In genomic region chr19:11810856-11811255, GRCm38 (mm10) we compare ENCODE assay signal across 15 mouse cellular contexts. TPM values are rescaled to one million over a fixed set of nuclear protein-coding genes. Genes with fewer than 3 reads are reported as not detected.
DNase-seq lines count a peak whose midpoint lies in the region; ATAC-seq and TF ChIP-seq lines count a peak whose summit lies in the region.
"Had no signal": no experiment of that assay in that cellular context is flagged by ENCODE, and none has a peak within 500 bp of the region (broad histone marks: within the 10 kb centered on the region; RNA-seq: fewer than 3 reads in every experiment).

No protein-coding gene starts in this region.

- no peaks in the 10 kb centered on the region for H3K9me3 ChIP-seq in hindbrain, postnatal 0 days (ENCODE audit: low read length)
- H3K9me3 ChIP-seq in hindbrain, embryonic 14.5 days (ENCODE audit: control insufficient read depth, low read length) = no peaks in the 10 kb centered on the region
- no peaks in the 10 kb centered on the region for H3K9me3 ChIP-seq in kidney, embryonic 16.5 days (ENCODE audit: low read length)
- H3K9me3 ChIP-seq in midbrain, embryonic 14.5 days (ENCODE audit: control insufficient read depth, low read length) = no peaks in the 10 kb centered on the region
- no peaks in the 10 kb centered on the region for H3K9me3 ChIP-seq in hindbrain, embryonic 11.5 days (ENCODE audit: control insufficient read depth, low read length)
- H3K9me3 ChIP-seq: embryonic facial prominence, embryonic 15.5 days; megakaryocyte, embryonic 14.5 days had no signal

- no peak overlapping the region for H3K4me3 ChIP-seq in hindbrain, postnatal 0 days (ENCODE audit: low read length)
- H3K4me3 ChIP-seq in hindbrain, embryonic 14.5 days (replicated peaks; ENCODE audit: low read length) = no peak overlapping the region
- no peak overlapping the region for H3K4me3 ChIP-seq in cortical plate, adult 2 months (ENCODE audit: insufficient read depth, low read length)
- no peak overlapping the region for H3K4me3 ChIP-seq in kidney, embryonic 16.5 days (ENCODE audit: low read length)
- H3K4me3 ChIP-seq in midbrain, embryonic 14.5 days (replicated peaks; ENCODE audit: low read depth, low read length) = no peak overlapping the region
- no peak overlapping the region for H3K4me3 ChIP-seq in hindbrain, embryonic 11.5 days (ENCODE audit: low read depth, low read length)
- H3K4me3 ChIP-seq: embryonic facial prominence, embryonic 15.5 days; megakaryocyte, embryonic 14.5 days had no signal

- DNase-seq in hindbrain, postnatal 0 days (ENCODE audit: low spot score) = peak; percentile 7
- no peak for DNase-seq in hindbrain, embryonic 14.5 days (ENCODE audit: low spot score)
- no peak for DNase-seq in midbrain, embryonic 14.5 days
- DNase-seq in T-cell, adult 2 months (ENCODE audit: low spot score) = no peak
- DNase-seq in hindbrain, embryonic 11.5 days (ENCODE audit: low spot score) = no peak
- no peak for DNase-seq in spleen, postnatal 36 days (ENCODE audit: low spot score in 2 of 2)

- no peaks in the 10 kb centered on the region for H3K27me3 ChIP-seq in hindbrain, postnatal 0 days (ENCODE audit: insufficient read depth, low read length)
- no peaks in the 10 kb centered on the region for H3K27me3 ChIP-seq in hindbrain, embryonic 14.5 days (ENCODE audit: control insufficient read depth, insufficient read depth, low read length)
- H3K27me3 ChIP-seq in kidney, embryonic 16.5 days (ENCODE audit: insufficient read depth, low read length) = no peaks in the 10 kb centered on the region
- H3K27me3 ChIP-seq in midbrain, embryonic 14.5 days (ENCODE audit: control insufficient read depth, insufficient read depth, low read length) = no peaks in the 10 kb centered on the region
- H3K27me3 ChIP-seq in hindbrain, embryonic 11.5 days (ENCODE audit: control insufficient read depth, insufficient read depth, low read length) = peaks cover under 1% of the 10 kb centered on the region; the same call in 1 of the 2 replicates
- H3K27me3 ChIP-seq: embryonic facial prominence, embryonic 15.5 days had no signal

- no peak overlapping the region for H3K9ac ChIP-seq in hindbrain, postnatal 0 days (replicated peaks; ENCODE audit: low read length)
- H3K9ac ChIP-seq in hindbrain, embryonic 14.5 days = no peak overlapping the region
- H3K9ac ChIP-seq in kidney, embryonic 16.5 days (replicated peaks; ENCODE audit: low read length) = no peak overlapping the region
- no peak overlapping the region for H3K9ac ChIP-seq in midbrain, embryonic 14.5 days (replicated peaks; ENCODE audit: low read length)
- H3K9ac ChIP-seq in hindbrain, embryonic 11.5 days (ENCODE audit: low read depth, low read length) = no peak overlapping the region
- H3K9ac ChIP-seq: embryonic facial prominence, embryonic 15.5 days had no signal

- peaks cover 5% of the 10 kb centered on the region; the same call in 1 of the 2 replicates for H3K4me1 ChIP-seq in hindbrain, postnatal 0 days (ENCODE audit: insufficient read depth, low read length)
- peaks cover 7% of the 10 kb centered on the region for H3K4me1 ChIP-seq in hindbrain, embryonic 14.5 days (replicated peaks; ENCODE audit: control insufficient read depth, insufficient read depth, low read length)
- H3K4me1 ChIP-seq in cortical plate, adult 2 months (ENCODE audit: control insufficient read depth, insufficient read depth, low read length) = no peaks in the 10 kb centered on the region; the same call in 1 of the 2 replicates
- H3K4me1 ChIP-seq in kidney, embryonic 16.5 days (ENCODE audit: insufficient read depth, low read length) = peaks cover 47% of the 10 kb centered on the region
- H3K4me1 ChIP-seq in midbrain, embryonic 14.5 days (ENCODE audit: control insufficient read depth, insufficient read depth, low read length) = peaks cover 25% of the 10 kb centered on the region
- no peaks in the 10 kb centered on the region for H3K4me1 ChIP-seq in hindbrain, embryonic 11.5 days (replicated peaks; ENCODE audit: control insufficient read depth, insufficient read depth, low read length)
- H3K4me1 ChIP-seq: embryonic facial prominence, embryonic 15.5 days had no signal

- H3K4me2 ChIP-seq in hindbrain, postnatal 0 days (ENCODE audit: low read depth, low read length) = no peak overlapping the region
- H3K4me2 ChIP-seq in hindbrain, embryonic 14.5 days (replicated peaks) = no peak overlapping the region
- no peak overlapping the region for H3K4me2 ChIP-seq in kidney, embryonic 16.5 days (replicated peaks; ENCODE audit: low read depth, low read length)
- no peak overlapping the region for H3K4me2 ChIP-seq in midbrain, embryonic 14.5 days (ENCODE audit: low read length)
- H3K4me2 ChIP-seq in hindbrain, embryonic 11.5 days (replicated peaks; ENCODE audit: low read depth, low read length) = no peak overlapping the region
- H3K4me2 ChIP-seq: embryonic facial prominence, embryonic 15.5 days had no signal

- no peak for TF ChIP-seq POLR2A in cortical plate, adult 2 months (IDR thresholded peaks at IDR 0.05; ENCODE audit: extremely low read depth, insufficient read depth, low read length)

- no peak overlapping the region for H3K27ac ChIP-seq in hindbrain, postnatal 0 days
- no peak overlapping the region for H3K27ac ChIP-seq in hindbrain, embryonic 14.5 days
- peak overlapping the region; percentile 29; the same call in 1 of the 2 replicates for H3K27ac ChIP-seq in cortical plate, adult 2 months (ENCODE audit: insufficient read depth, low read length)
- H3K27ac ChIP-seq in kidney, embryonic 16.5 days (ENCODE audit: low read length) = peak overlapping the region; percentile 50; the same call in 1 of the 2 replicates
- H3K27ac ChIP-seq in midbrain, embryonic 14.5 days (replicated peaks; ENCODE audit: low read depth, low read length) = peak overlapping the region; percentile 28; the same call in 1 of the 2 replicates
- H3K27ac ChIP-seq in hindbrain, embryonic 11.5 days (ENCODE audit: low read depth, low read length) = no peak overlapping the region
- H3K27ac ChIP-seq: embryonic facial prominence, embryonic 15.5 days had no signal

- 50% methylated on average over 1 of the region's 1 CpGs for WGBS in hindbrain, postnatal 0 days
- 78% methylated on average over 1 of the region's 1 CpGs for WGBS in hindbrain, embryonic 14.5 days
- WGBS in kidney, embryonic 16.5 days = 85% methylated on average over 1 of the region's 1 CpGs
- 47% methylated on average over 1 of the region's 1 CpGs for WGBS in midbrain, embryonic 14.5 days
- 81% methylated on average over 1 of the region's 1 CpGs for WGBS in hindbrain, embryonic 11.5 days

- no peaks in the 10 kb centered on the region for H3K36me3 ChIP-seq in hindbrain, postnatal 0 days (ENCODE audit: insufficient read depth, low read length)
- no peaks in the 10 kb centered on the region for H3K36me3 ChIP-seq in hindbrain, embryonic 14.5 days (replicated peaks; ENCODE audit: control insufficient read depth, insufficient read depth)
- no peaks in the 10 kb centered on the region for H3K36me3 ChIP-seq in kidney, embryonic 16.5 days (ENCODE audit: insufficient read depth, low read length)
- H3K36me3 ChIP-seq in midbrain, embryonic 14.5 days (ENCODE audit: control insufficient read depth, insufficient read depth, low read length) = no peaks in the 10 kb centered on the region
- H3K36me3 ChIP-seq in hindbrain, embryonic 11.5 days (ENCODE audit: control insufficient read depth, insufficient read depth, low read length) = no peaks in the 10 kb centered on the region
- H3K36me3 ChIP-seq: embryonic facial prominence, embryonic 15.5 days had no signal

- no peak for ATAC-seq in hindbrain, postnatal 0 days
- no peak for ATAC-seq in hindbrain, embryonic 14.5 days (ENCODE audit: low FRiP score)
- ATAC-seq in kidney, embryonic 16.5 days (ENCODE audit: low FRiP score, low TSS enrichment) = no peak
- no peak for ATAC-seq in midbrain, embryonic 14.5 days (ENCODE audit: low FRiP score, low TSS enrichment)
- ATAC-seq in hindbrain, embryonic 11.5 days (ENCODE audit: low FRiP score) = no peak

- no peak for TF ChIP-seq CTCF in hindbrain, postnatal 0 days (IDR thresholded peaks at IDR 0.05; ENCODE audit: low read depth)
- no peak for TF ChIP-seq CTCF in cortical plate, adult 2 months (IDR thresholded peaks at IDR 0.05; ENCODE audit: extremely low read depth, insufficient read depth, low read length)

RNA-seq across cellular contexts. Expression of gene Stx3, which starts 8.3 kb away (rescaled TPM):
- total RNA-seq in hindbrain, postnatal 0 days (2014; rRNA removed) = 9.2 and 16.0 TPM in 2 replicates
- polyA plus RNA-seq in hindbrain, postnatal 0 days (2015; fragmentation: Nextera tagmentation; extraction: Ambion mirVana) = 24.3 and 25.5 TPM in 2 replicates
- polyA plus RNA-seq in hindbrain, embryonic 14.5 days (2014; fragmentation: Nextera tagmentation; extraction: Ambion mirVana) = 20.3 and 20.6 TPM in 2 replicates
- 46.4 and 56.4 TPM in 2 replicates for polyA plus RNA-seq in cortical plate, adult 2 months (2012; rRNA removed)
- 25.5 and 26.5 TPM in 2 replicates for polyA plus RNA-seq in kidney, embryonic 16.5 days (2015; fragmentation: Nextera tagmentation; extraction: Ambion mirVana)
- 31.6 and 32.2 TPM in 2 replicates for polyA plus RNA-seq in midbrain, embryonic 14.5 days (2014; fragmentation: Nextera tagmentation; extraction: Ambion mirVana)
- polyA plus RNA-seq in hindbrain, embryonic 11.5 days (2014; fragmentation: Nextera tagmentation; extraction: Ambion mirVana) = 6.7 and 8.1 TPM in 2 replicates

RNA-seq across cellular contexts. Expression of gene Olfr1417, which starts 28.2 kb away (rescaled TPM):
- total RNA-seq in hindbrain, postnatal 0 days (2014; rRNA removed) = not detected in 2 replicates
- polyA plus RNA-seq in hindbrain, postnatal 0 days (2015; fragmentation: Nextera tagmentation; extraction: Ambion mirVana) = 0.19 and 0.20 TPM in 2 replicates
- polyA plus RNA-seq in hindbrain, embryonic 14.5 days (2014; fragmentation: Nextera tagmentation; extraction: Ambion mirVana) = 0.08 TPM in 1 of 2 replicates, not detected in the other
- not detected in 2 replicates for polyA plus RNA-seq in cortical plate, adult 2 months (2012; rRNA removed)
- polyA plus RNA-seq in kidney, embryonic 16.5 days (2015; fragmentation: Nextera tagmentation; extraction: Ambion mirVana) = 0.16 TPM in 1 of 2 replicates, not detected in the other
- polyA plus RNA-seq in midbrain, embryonic 14.5 days (2014; fragmentation: Nextera tagmentation; extraction: Ambion mirVana) = 0.45 TPM in 1 of 2 replicates, not detected in the other
- 0.12 TPM in 1 of 2 replicates, not detected in the other for polyA plus RNA-seq in hindbrain, embryonic 11.5 days (2014; fragmentation: Nextera tagmentation; extraction: Ambion mirVana)
- total RNA-seq: MEL had no signal
- polyA plus RNA-seq: embryonic facial prominence, embryonic 15.5 days; gonadal fat pad, adult 2 months; large intestine, adult 2 months; limb, embryonic 14.5 days; stomach, embryonic 14.5 days had no signal

RNA-seq across cellular contexts. Expression of gene Mrpl16, which starts 40.7 kb away (rescaled TPM):
- 8.8 and 14.4 TPM in 2 replicates for total RNA-seq in hindbrain, postnatal 0 days (2014; rRNA removed)
- polyA plus RNA-seq in hindbrain, postnatal 0 days (2015; fragmentation: Nextera tagmentation; extraction: Ambion mirVana) = 54.2 and 59.1 TPM in 2 replicates
- 50.8 and 53.1 TPM in 2 replicates for polyA plus RNA-seq in hindbrain, embryonic 14.5 days (2014; fragmentation: Nextera tagmentation; extraction: Ambion mirVana)
- 38.9 and 39.5 TPM in 2 replicates for polyA plus RNA-seq in cortical plate, adult 2 months (2012; rRNA removed)
- 49.2 and 54.4 TPM in 2 replicates for polyA plus RNA-seq in kidney, embryonic 16.5 days (2015; fragmentation: Nextera tagmentation; extraction: Ambion mirVana)
- 48.7 and 56.0 TPM in 2 replicates for polyA plus RNA-seq in midbrain, embryonic 14.5 days (2014; fragmentation: Nextera tagmentation; extraction: Ambion mirVana)
- polyA plus RNA-seq in hindbrain, embryonic 11.5 days (2014; fragmentation: Nextera tagmentation; extraction: Ambion mirVana) = 49.2 and 50.8 TPM in 2 replicates

RNA-seq across cellular contexts. Expression of gene Olfr1418, which starts 50.0 kb away (rescaled TPM):
- not detected in 2 replicates for total RNA-seq in hindbrain, postnatal 0 days (2014; rRNA removed)
- polyA plus RNA-seq in hindbrain, postnatal 0 days (2015; fragmentation: Nextera tagmentation; extraction: Ambion mirVana) = not detected in 2 replicates
- polyA plus RNA-seq in hindbrain, embryonic 14.5 days (2014; fragmentation: Nextera tagmentation; extraction: Ambion mirVana) = not detected in 2 replicates
- polyA plus RNA-seq in cortical plate, adult 2 months (2012; rRNA removed) = not detected in 2 replicates
- not detected in 2 replicates for polyA plus RNA-seq in kidney, embryonic 16.5 days (2015; fragmentation: Nextera tagmentation; extraction: Ambion mirVana)
- polyA plus RNA-seq in midbrain, embryonic 14.5 days (2014; fragmentation: Nextera tagmentation; extraction: Ambion mirVana) = not detected in 2 replicates
- polyA plus RNA-seq in hindbrain, embryonic 11.5 days (2014; fragmentation: Nextera tagmentation; extraction: Ambion mirVana) = not detected in 2 replicates
- total RNA-seq: MEL had no signal
- polyA plus RNA-seq: embryonic facial prominence, embryonic 15.5 days; gonadal fat pad, adult 2 months; large intestine, adult 2 months; limb, embryonic 14.5 days; stomach, embryonic 14.5 days had no signal

Comparison
In these comparisons a context has a peak if more than half of its experiments do, and no peak if none do; other contexts are left out.
1. H3K27ac ChIP-seq: peak in cortical plate, adult 2 months (single experiment), kidney, embryonic 16.5 days (single experiment) and midbrain, embryonic 14.5 days (single experiment); none in hindbrain, postnatal 0 days (single experiment), hindbrain, embryonic 14.5 days (single experiment) and hindbrain, embryonic 11.5 days (single experiment).